ENCODE assay signal across 26 mouse cellular contexts in genomic region chr7:84396581-84396980, GRCm38 (mm10). TPM values are rescaled to one million over a fixed set of nuclear protein-coding genes. Genes with fewer than 3 reads are reported as not detected.
"Had no signal": no experiment of that assay in that cellular context is flagged by ENCODE, and none has a peak within 500 bp of the region (broad histone marks: within the 10 kb centered on the region; RNA-seq: fewer than 3 reads in every experiment).

No protein-coding gene starts in this region.

- DNase-seq: gastrocnemius, adult 2 months; gastrocnemius, postnatal 10 days; gastrocnemius, postnatal 25 days; heart, adult 2 months; heart, postnatal 10 days; heart, postnatal 4 days; kidney, adult 18-20 months; kidney, adult 8-10 months; kidney, postnatal 10 days; kidney, postnatal 25 days; kidney, postnatal 4 days; layer of hippocampus, adult 9-11 months; layer of hippocampus, postnatal 36 days had no signal

- H3K4me3 ChIP-seq: gastrocnemius, adult 2 months; heart, adult 2 months; hindbrain, embryonic 10.5 days; hindbrain, embryonic 12.5 days; intestine, embryonic 15.5 days; limb, embryonic 13.5 days; limb, embryonic 15.5 days; liver, embryonic 12.5 days had no signal

- H3K27ac ChIP-seq: gastrocnemius, adult 2 months; heart, adult 2 months; hindbrain, embryonic 10.5 days; hindbrain, embryonic 14.5 days; intestine, embryonic 15.5 days; limb, embryonic 13.5 days; limb, embryonic 15.5 days; liver, embryonic 12.5 days; liver, embryonic 14.5 days had no signal

- H3K27me3 ChIP-seq: hindbrain, embryonic 12.5 days; intestine, embryonic 15.5 days; limb, embryonic 13.5 days; limb, embryonic 15.5 days; liver, embryonic 12.5 days had no signal

- H3K9ac ChIP-seq: hindbrain, embryonic 12.5 days; hindbrain, embryonic 14.5 days; intestine, embryonic 15.5 days; limb, embryonic 13.5 days; limb, embryonic 15.5 days; liver, embryonic 12.5 days; liver, embryonic 14.5 days had no signal

- H3K9me3 ChIP-seq: hindbrain, embryonic 10.5 days; hindbrain, embryonic 12.5 days; intestine, embryonic 15.5 days; limb, embryonic 13.5 days; limb, embryonic 15.5 days; liver, embryonic 12.5 days had no signal

- H3K4me1 ChIP-seq: intestine, embryonic 15.5 days; liver, embryonic 12.5 days had no signal

- H3K4me2 ChIP-seq: heart, embryonic 11.5 days; hindbrain, embryonic 12.5 days; hindbrain, embryonic 14.5 days; intestine, embryonic 15.5 days; limb, embryonic 13.5 days; limb, embryonic 15.5 days; liver, embryonic 12.5 days had no signal

- H3K36me3 ChIP-seq: hindbrain, embryonic 12.5 days; intestine, embryonic 15.5 days; limb, embryonic 13.5 days; limb, embryonic 15.5 days; liver, embryonic 12.5 days had no signal

- ATAC-seq: inflammation-experienced regulatory T-cells, adult 6 months; intestine, embryonic 15.5 days; intestine, postnatal 0 days; liver, embryonic 12.5 days had no signal

RNA-seq across cellular contexts. Expression of gene Arnt2, which starts 13.4 kb away (rescaled TPM):
- total RNA-seq: granulocyte monocyte progenitor cell, adult 5-6 weeks; liver, adult 2 months had no signal
- polyA plus RNA-seq: liver, adult 2 months had no signal
